Mouse (Mus musculus) lung, postnatal 0 days (tissue): ENCODE data around the gene Gm20458. TPM values are rescaled to one million over a fixed set of nuclear protein-coding genes. Genes with fewer than 3 reads are reported as not detected.

Source experiments
- ATAC-seq: fragments of 200-750 bp; cut with Nextera tagmentation; 2 replicates; pipeline ENCODE4 v1.8.0; 2017; ENCODE audit warnings: moderate library complexity
- DNase-seq: peaks from one replicate; pipeline ENCODE4 v3.0.0-alpha.2; 2016; ENCODE audit warnings: low spot score
- H3K27ac ChIP-seq: fragments of 300-500 bp; sonication (generic); 2 replicates; pipeline ENCODE4 v1.5.1; 2014; ENCODE audit warnings: antibody characterized with exemption, mild to moderate bottlenecking, low read length, mixed read lengths
- H3K27me3 ChIP-seq: fragments of 300-500 bp; sonication (generic); replicated peaks from 2 replicates; pipeline ENCODE4 v1.6.1; 2014; ENCODE audit warnings: low read length, mixed read lengths; ENCODE audit not compliant: insufficient read depth
- H3K36me3 ChIP-seq: fragments of 300-500 bp; sonication (generic); 2 replicates; pipeline ENCODE4 v1.6.1; 2014; ENCODE audit warnings: low read length, mixed read lengths; ENCODE audit not compliant: insufficient read depth
- H3K4me1 ChIP-seq: fragments of 300-500 bp; sonication (generic); 2 replicates; pipeline ENCODE4 v1.6.1; 2014; ENCODE audit warnings: antibody characterized with exemption, low read depth, low read length, mixed read lengths; ENCODE audit not compliant: insufficient read depth
- H3K4me2 ChIP-seq: fragments of 300-500 bp; sonication (generic); replicated peaks from 2 replicates; pipeline ENCODE4 v1.6.1; 2014; ENCODE audit warnings: low read depth, mild to moderate bottlenecking, low read length, moderate library complexity, mixed read lengths
- H3K4me3 ChIP-seq: fragments of 300-500 bp; sonication (generic); 2 replicates; pipeline ENCODE4 v1.5.1; 2014; ENCODE audit warnings: low read depth, low read length
- H3K9ac ChIP-seq: fragments of 300-500 bp; sonication (generic); replicated peaks from 2 replicates; pipeline ENCODE4 v1.6.1; 2014; ENCODE audit warnings: low read depth, mild to moderate bottlenecking
- H3K9me3 ChIP-seq: fragments of 300-500 bp; sonication (generic); 2 replicates; pipeline ENCODE4 v1.6.1; 2016; ENCODE audit warnings: low read length, mixed read lengths
- CTCF ChIP-seq: IDR thresholded peaks from 2 replicates; pipeline ENCODE4 v1.5.1; 2016; ENCODE audit warnings: antibody characterized with exemption, mild to moderate bottlenecking
- EP300 ChIP-seq: IDR thresholded peaks from 2 replicates; pipeline ENCODE4 v1.6.1; 2016; ENCODE audit warnings: antibody characterized with exemption, mild to moderate bottlenecking, control low read depth
- WGBS: fragments of 180-500 bp; shearing (Covaris S2); extraction: QIAGEN DNeasy Blood & Tissue Kit; methylation state at CpG from one replicate; pipeline ENCODE4 v1.1.7; 2014; 5-methylcytosine and 5-hydroxymethylcytosine counted together
- polyA plus RNA-seq: library from polyadenylated mRNA; unstranded; fragments of >200 nt; fragmentation: Nextera tagmentation; extraction: Ambion mirVana; gene quantifications from 2 replicates; pipeline ENCODE4 v1.2.1, GENCODE M21; 2015

Gm20458 gene
- polyA plus RNA-seq, 1 experiment from 2014 or later: 23.5 TPM

DNA sequence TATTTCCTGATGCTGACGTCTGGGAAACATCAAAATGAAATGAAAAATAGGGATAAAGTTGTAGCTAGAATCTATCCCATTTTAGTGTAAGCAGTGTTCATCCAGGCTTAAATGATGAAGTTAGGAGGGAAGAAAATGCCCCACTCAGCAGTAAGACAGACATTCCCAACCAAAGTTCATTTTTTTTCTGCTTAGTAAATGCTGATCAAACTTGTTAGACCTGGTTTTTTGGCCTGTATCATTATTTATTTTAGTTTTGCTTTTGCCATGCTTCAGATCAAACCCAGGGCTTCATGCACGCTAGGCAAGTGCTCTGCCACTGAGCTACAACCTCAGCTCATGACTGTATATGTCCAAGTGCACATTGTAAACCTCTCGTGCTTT is 14.7 kb upstream of the Gm20458 start:
- Histone ChIP-seq H3K9ac (no peak overlapping the region), H3K27me3 (no peaks in the 10 kb centered on the region), H3K36me3 (no peaks in the 10 kb centered on the region), H3K4me1 (peaks cover 13% of the 10 kb centered on the region; the same call in 1 of the 2 replicates), H3K4me2 (no peak overlapping the region), H3K27ac (no peak overlapping the region), H3K4me3 (no peak overlapping the region), H3K9me3 (no peaks in the 10 kb centered on the region)
- no peak for DNase-seq
- 83% methylated on average over 3 of the region's 3 CpGs for WGBS
- TF ChIP-seq EP300: no peak
- no peak for TF ChIP-seq CTCF
- ATAC-seq: no peak

DNA sequence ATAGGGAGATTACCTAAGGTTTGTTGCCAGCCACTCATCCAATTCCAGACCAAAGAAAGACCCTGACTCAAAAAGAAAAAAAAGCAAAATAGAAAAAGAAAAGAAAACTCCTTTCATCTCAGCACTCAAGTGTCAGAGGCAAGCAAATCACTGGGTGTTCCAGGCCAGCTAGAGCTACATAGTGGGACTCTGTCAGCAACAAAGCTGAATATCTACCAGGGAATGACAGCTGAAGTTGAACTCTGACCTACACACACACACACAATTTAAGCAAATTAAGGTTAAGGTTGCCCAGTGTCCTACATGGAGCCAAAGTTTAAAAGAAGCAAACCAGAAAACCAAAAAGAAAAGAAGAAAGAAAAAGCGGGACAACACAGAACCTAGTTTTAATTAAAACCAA is 12.6 kb upstream of the Gm20458 start:
- Histone ChIP-seq H3K4me3 (no peak overlapping the region), H3K27ac (no peak overlapping the region), H3K4me2 (no peak overlapping the region), H3K4me1 (peaks cover 23% of the 10 kb centered on the region; the same call in 1 of the 2 replicates), H3K9ac (no peak overlapping the region), H3K9me3 (no peaks in the 10 kb centered on the region), H3K27me3 (no peaks in the 10 kb centered on the region), H3K36me3 (no peaks in the 10 kb centered on the region)
- ATAC-seq (no peak), DNase-seq (no peak)
- no peak for TF ChIP-seq CTCF
- TF ChIP-seq EP300: no peak
- WGBS: 100% methylated on average over 1 of the region's 1 CpGs

DNA sequence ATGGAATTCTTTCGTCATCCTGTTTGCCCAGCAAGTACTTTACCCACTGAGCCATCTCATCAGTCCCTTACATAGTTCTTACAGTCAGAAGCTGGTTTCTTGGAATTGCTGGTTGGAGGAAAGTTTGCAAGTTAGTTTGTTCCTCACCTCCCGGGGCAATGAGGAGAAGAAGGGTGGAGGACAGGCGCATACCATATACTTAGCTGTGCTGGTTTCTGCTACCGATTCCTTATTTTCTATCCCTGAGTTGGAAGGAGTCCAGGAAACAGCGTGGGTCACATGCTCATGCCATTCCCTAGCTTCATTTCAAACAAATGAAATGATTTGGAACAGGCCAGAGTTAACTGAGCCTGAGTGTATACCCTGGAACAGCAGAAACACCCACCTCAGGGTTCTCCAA is 11.8 kb upstream of the Gm20458 start:
- 51% methylated on average over 5 of the region's 5 CpGs for WGBS
- TF ChIP-seq CTCF: no peak
- peak; percentile 13; the same call in 1 of the 2 replicates for TF ChIP-seq EP300

DNA sequence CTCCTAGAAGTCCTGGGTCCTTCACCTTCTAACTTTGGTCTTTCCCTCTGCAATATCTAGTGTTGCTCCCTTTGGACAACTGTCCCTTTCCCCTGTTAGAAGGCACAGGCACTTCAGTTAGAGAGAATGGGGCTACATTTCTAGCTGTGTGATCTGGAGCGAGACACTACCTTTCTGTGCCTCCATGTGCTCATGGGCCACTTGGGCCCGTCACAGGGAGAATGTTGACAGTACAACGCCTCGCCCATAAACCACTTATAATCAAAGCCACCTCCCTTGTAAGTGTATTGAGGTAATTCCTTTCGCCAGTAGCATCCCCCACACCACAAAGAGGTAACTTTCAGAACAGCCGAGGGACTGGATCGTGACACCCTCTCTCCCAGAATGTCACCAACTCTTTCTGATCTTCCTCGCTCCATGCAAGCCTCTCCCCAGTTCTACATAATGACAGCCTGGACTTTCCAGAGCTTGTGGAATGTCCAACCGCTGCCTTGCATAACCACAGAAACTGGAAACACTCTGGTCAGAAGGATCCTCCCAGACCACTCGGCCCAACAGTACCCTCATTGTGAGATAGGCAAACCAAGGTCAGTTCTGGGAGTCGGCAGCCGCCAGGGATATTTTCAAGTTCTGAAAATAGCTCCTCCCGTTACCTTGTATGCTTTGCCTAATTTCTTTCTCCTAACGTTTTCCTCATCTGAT is 11.3 kb upstream of the Gm20458 start:
- DNase-seq (peak; percentile 71), ATAC-seq (peak; percentile 78)
- Histone ChIP-seq H3K4me2 (no peak overlapping the region), H3K27ac (peak overlapping the region; percentile 81), H3K36me3 (no peaks in the 10 kb centered on the region), H3K9me3 (no peaks in the 10 kb centered on the region), H3K9ac (no peak overlapping the region), H3K4me1 (peaks cover 23% of the 10 kb centered on the region; the same call in 1 of the 2 replicates), H3K4me3 (no peak overlapping the region), H3K27me3 (no peaks in the 10 kb centered on the region)
- peak; percentile 43; the same call in 1 of the 2 replicates for TF ChIP-seq EP300
- TF ChIP-seq CTCF: no peak
- whole genome bisulfite sequencing: 50% methylated on average over 14 of the region's 14 CpGs

More for the DNA sequence above, 11.8 kb upstream of the Gm20458 start:
- Histone ChIP-seq H3K27ac (peak overlapping the region; percentile 81), H3K27me3 (no peaks in the 10 kb centered on the region), H3K4me1 (peaks cover 21% of the 10 kb centered on the region; the same call in 1 of the 2 replicates), H3K9me3 (no peaks in the 10 kb centered on the region), H3K4me2 (no peak overlapping the region), H3K36me3 (no peaks in the 10 kb centered on the region), H3K4me3 (no peak overlapping the region), H3K9ac (no peak overlapping the region)
- DNase-seq: no peak
- ATAC-seq: peak; percentile 42

DNA sequence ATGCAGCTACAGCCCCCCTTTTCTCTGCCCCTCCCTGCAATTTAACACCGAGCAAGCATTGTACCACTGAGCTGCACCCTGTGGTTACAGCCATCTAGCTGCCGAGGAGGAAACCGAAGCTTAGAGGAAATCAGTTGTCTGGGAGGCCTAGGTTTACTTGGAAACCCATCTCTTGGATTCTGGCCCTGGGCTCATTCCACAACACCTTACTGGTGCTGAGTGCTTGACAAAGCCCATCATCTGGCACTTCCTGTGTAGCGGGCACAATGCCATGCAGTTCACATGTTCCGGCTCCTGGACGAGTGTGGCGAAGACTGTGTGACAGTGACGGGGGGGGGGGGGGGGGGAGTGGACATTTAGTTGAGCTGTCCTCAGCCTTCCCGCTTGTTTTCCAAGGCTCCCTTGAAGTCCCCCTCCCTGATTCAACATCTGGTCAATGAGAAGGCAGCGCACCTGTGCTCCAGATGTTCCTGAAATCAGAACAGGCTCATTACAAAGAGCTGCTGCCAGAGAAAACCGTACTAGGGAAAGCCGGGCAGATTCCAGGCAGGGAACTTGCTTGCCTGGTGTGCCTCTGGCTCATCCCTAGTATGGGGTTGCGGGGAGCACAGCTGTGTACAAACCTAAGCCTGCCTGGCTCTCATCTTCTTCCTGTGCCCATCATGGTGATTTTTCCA is 8.6 kb upstream of the Gm20458 start:
- 28% methylated on average over 12 of the region's 13 CpGs for WGBS
- no peak overlapping the region for H3K4me3 ChIP-seq
- no peaks in the 10 kb centered on the region for H3K36me3 ChIP-seq
- TF ChIP-seq CTCF (peak; percentile 40), EP300 (no peak)
- no peak for ATAC-seq
- no peak overlapping the region; the same call in 1 of the 2 replicates for H3K27ac ChIP-seq
- no peak for DNase-seq
- no peak overlapping the region for H3K4me2 ChIP-seq
- peaks cover 45% of the 10 kb centered on the region for H3K4me1 ChIP-seq
- H3K27me3 ChIP-seq: no peaks in the 10 kb centered on the region
- H3K9ac ChIP-seq: no peak overlapping the region
- no peaks in the 10 kb centered on the region for H3K9me3 ChIP-seq

DNA sequence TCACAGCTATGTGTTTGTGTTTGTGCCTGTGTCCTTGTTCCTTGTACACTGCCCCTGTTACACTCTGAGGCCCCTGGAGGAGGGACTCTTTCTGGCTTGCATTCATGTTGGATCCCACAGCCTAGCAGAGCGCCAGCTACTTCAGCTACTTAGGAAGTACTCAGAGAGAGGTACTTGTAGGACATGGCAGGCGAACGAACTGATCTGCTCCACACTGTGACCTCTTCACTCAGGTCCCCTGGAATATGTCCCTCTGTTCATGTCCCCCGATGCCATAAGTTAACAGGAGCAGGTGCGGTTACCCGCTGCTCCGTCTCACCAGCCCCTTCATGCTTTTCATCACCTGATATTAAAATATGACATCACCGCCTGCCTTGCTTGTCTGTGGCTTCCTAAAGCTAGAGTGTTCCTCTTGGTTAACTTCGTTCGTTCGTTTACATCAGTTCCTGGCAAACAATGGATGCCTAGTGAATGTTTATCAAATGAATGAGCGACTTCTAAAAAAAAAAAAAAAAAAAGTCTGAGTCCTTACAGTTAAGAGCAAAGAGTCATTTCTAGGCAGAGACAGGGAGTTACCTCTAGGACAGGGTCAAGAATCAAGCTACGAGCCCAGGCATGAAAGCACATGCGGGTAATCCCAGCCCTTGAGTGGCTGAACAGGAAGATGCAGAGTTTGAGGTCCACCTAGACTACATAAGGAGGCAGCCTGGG is 7.6 kb upstream of the Gm20458 start:
- Histone ChIP-seq H3K4me2 (no peak overlapping the region; the same call in 1 of the 2 replicates), H3K27me3 (no peaks in the 10 kb centered on the region), H3K4me3 (no peak overlapping the region), H3K9ac (no peak overlapping the region), H3K36me3 (no peaks in the 10 kb centered on the region), H3K4me1 (peaks cover 45% of the 10 kb centered on the region), H3K27ac (peak overlapping the region; percentile 57), H3K9me3 (no peaks in the 10 kb centered on the region)
- DNase-seq (peak; percentile 65), ATAC-seq (no peak)
- TF ChIP-seq EP300 (peak; percentile 56), CTCF (no peak)
- 30% methylated on average over 14 of the region's 14 CpGs for WGBS
